8 mouse cellular contexts compared by ENCODE assay signal in the genomic region with DNA sequence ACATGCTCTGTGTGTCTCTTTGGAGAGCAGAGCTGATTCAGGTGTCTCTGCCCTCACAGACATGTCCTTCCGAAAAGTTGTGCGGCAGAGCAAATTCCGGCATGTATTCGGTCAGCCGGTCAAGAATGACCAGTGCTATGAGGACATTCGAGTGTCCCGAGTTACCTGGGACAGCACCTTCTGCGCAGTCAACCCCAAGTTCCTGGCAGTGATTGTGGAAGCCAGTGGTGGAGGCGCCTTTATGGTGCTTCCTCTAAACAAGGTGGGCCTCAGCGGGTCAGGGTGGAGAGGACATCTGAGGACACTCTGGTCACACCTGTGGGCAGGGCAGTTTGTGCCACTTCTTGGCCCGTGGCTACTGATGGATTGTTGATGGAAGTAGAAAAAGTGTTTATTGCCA. TPM values are rescaled to one million over a fixed set of nuclear protein-coding genes. Genes with fewer than 3 reads are reported as not detected.
A peak's percentile ranks its signal among the peaks of the same experiment; 100 is the strongest.
DNase-seq lines count a peak whose midpoint lies in the region; ATAC-seq and TF ChIP-seq lines count a peak whose summit lies in the region.

No protein-coding gene starts in this region.

- intact Hi-C loops in heart, postnatal 36 days (cut with DNase I) = loop anchor here (1.0 kb wide), 1 partner anchor 43 kb away; the partner anchor contains the start of gene Ppp1ca
- intact Hi-C loops in left cerebral cortex, postnatal 25 days (cut with DNase I) = no loop called here

- no peak for TF ChIP-seq CTCF in ES-Bruce4 (IDR thresholded peaks at IDR 0.05; ENCODE audit: low read depth, low read length)
- no peak for TF ChIP-seq CTCF in forebrain, postnatal 0 days (IDR thresholded peaks at IDR 0.05; ENCODE audit: low read depth)

- H3K9ac ChIP-seq in heart, embryonic 11.5 days (ENCODE audit: low read depth, low read length) = peak overlapping the region; percentile 94
- peak overlapping the region; percentile 78 for H3K9ac ChIP-seq in ES-Bruce4 (ENCODE audit: low read depth, poor library complexity, severe bottlenecking)
- H3K9ac ChIP-seq in forebrain, postnatal 0 days = peak overlapping the region; percentile 84
- peak overlapping the region; percentile 86 for H3K9ac ChIP-seq in liver, embryonic 15.5 days

- TF ChIP-seq EP300 in ES-Bruce4 (IDR thresholded peaks at IDR 0.05; ENCODE audit: insufficient read depth, low read depth, low read length) = no peak

- H3K4me3 ChIP-seq in heart, embryonic 11.5 days (ENCODE audit: low read depth, low read length) = peak overlapping the region; percentile 97
- peak overlapping the region; percentile 87 for H3K4me3 ChIP-seq in ES-Bruce4 (ENCODE audit: low read depth, low read length)
- H3K4me3 ChIP-seq in forebrain, postnatal 0 days (ENCODE audit: low read depth, low read length) = peak overlapping the region; percentile 77
- peak overlapping the region; percentile 79 for H3K4me3 ChIP-seq in liver, embryonic 15.5 days (replicated peaks)

- no peak for DNase-seq in heart, postnatal 36 days
- DNase-seq in forebrain, postnatal 0 days = no peak
- no peak for DNase-seq in ovary, postnatal 10 days (ENCODE audit: low spot score)
- DNase-seq in left cerebral cortex, postnatal 25 days (ENCODE audit: low spot score in 2 of 2) = no peak
- no peak for DNase-seq in kidney, postnatal 4 days

- peaks cover 15% of the 10 kb centered on the region; the same call in 1 of the 2 replicates for H3K36me3 ChIP-seq in heart, embryonic 11.5 days (ENCODE audit: control insufficient read depth, insufficient read depth, low read length)
- 0 out of 2 replicates have a peak, but pooled peaks cover 2% of the 10 kb centered on the region for H3K36me3 ChIP-seq in ES-Bruce4 (ENCODE audit: control insufficient read depth, insufficient read depth, low read length, poor library complexity, severe bottlenecking)
- peaks cover 16% of the 10 kb centered on the region; the same call in 1 of the 2 replicates for H3K36me3 ChIP-seq in forebrain, postnatal 0 days (ENCODE audit: insufficient read depth)
- peaks cover 37% of the 10 kb centered on the region for H3K36me3 ChIP-seq in liver, embryonic 15.5 days (replicated peaks)

- peaks cover 7% of the 10 kb centered on the region for H3K4me1 ChIP-seq in heart, embryonic 11.5 days (ENCODE audit: control insufficient read depth, insufficient read depth, low read length)
- peaks cover 2% of the 10 kb centered on the region for H3K4me1 ChIP-seq in ES-Bruce4 (ENCODE audit: control insufficient read depth, insufficient read depth, low read length)
- H3K4me1 ChIP-seq in forebrain, postnatal 0 days (ENCODE audit: insufficient read depth) = peaks cover 8% of the 10 kb centered on the region; the same call in 1 of the 2 replicates
- H3K4me1 ChIP-seq in liver, embryonic 15.5 days (replicated peaks) = peaks cover 56% of the 10 kb centered on the region

- no peak overlapping the region for H3K27ac ChIP-seq in heart, embryonic 11.5 days (ENCODE audit: low read depth, low read length)
- H3K27ac ChIP-seq in ES-Bruce4 (ENCODE audit: insufficient read depth, low read length) = no peak overlapping the region
- H3K27ac ChIP-seq in forebrain, postnatal 0 days (ENCODE audit: low read depth, low read length) = no peak overlapping the region
- peak overlapping the region; percentile 79 for H3K27ac ChIP-seq in liver, embryonic 15.5 days (replicated peaks)

- TF ChIP-seq POLR2A in ES-Bruce4 (IDR thresholded peaks at IDR 0.05; ENCODE audit: insufficient read depth, low read length) = no peak

- no peaks in the 10 kb centered on the region for H3K27me3 ChIP-seq in heart, embryonic 11.5 days (ENCODE audit: control insufficient read depth, insufficient read depth, low read length)
- H3K27me3 ChIP-seq in ES-Bruce4 (ENCODE audit: control insufficient read depth, insufficient read depth, low read length, poor library complexity, severe bottlenecking) = no peaks in the 10 kb centered on the region
- no peaks in the 10 kb centered on the region for H3K27me3 ChIP-seq in forebrain, postnatal 0 days (ENCODE audit: insufficient read depth, low read length)
- H3K27me3 ChIP-seq in liver, embryonic 15.5 days = no peaks in the 10 kb centered on the region

- WGBS in heart, embryonic 11.5 days (ENCODE audit: insufficient replicate concordance) = 82% methylated on average over 11 of the region's 11 CpGs
- 92% methylated on average over 11 of the region's 11 CpGs for WGBS in forebrain, postnatal 0 days
- 64% methylated on average over 11 of the region's 11 CpGs for WGBS in liver, embryonic 15.5 days (ENCODE audit: insufficient replicate concordance)

- H3K9me3 ChIP-seq in heart, embryonic 11.5 days (replicated peaks; ENCODE audit: control insufficient read depth, low read length) = no peaks in the 10 kb centered on the region; the same call in 1 of the 2 replicates
- no peaks in the 10 kb centered on the region for H3K9me3 ChIP-seq in ES-Bruce4 (replicated peaks; ENCODE audit: control insufficient read depth, insufficient read depth, low read length, poor library complexity, severe bottlenecking)
- no peaks in the 10 kb centered on the region for H3K9me3 ChIP-seq in forebrain, postnatal 0 days (ENCODE audit: low read length)
- H3K9me3 ChIP-seq in liver, embryonic 15.5 days (replicated peaks) = no peaks in the 10 kb centered on the region

- no peak for ATAC-seq in heart, embryonic 11.5 days (replicated peaks; ENCODE audit: insufficient number of reproducible peaks, low FRiP score, low TSS enrichment)
- no peak for ATAC-seq in forebrain, postnatal 0 days
- ATAC-seq in liver, embryonic 15.5 days (ENCODE audit: insufficient read depth) = no peak

- H3K4me2 ChIP-seq in heart, embryonic 11.5 days = peak overlapping the region; percentile 91
- peak overlapping the region; percentile 79 for H3K4me2 ChIP-seq in forebrain, postnatal 0 days (ENCODE audit: low read depth)
- peak overlapping the region; percentile 85 for H3K4me2 ChIP-seq in liver, embryonic 15.5 days

RNA-seq across cellular contexts. Expression of gene Coro1b, which starts 0.9 kb away (rescaled TPM):
- 109 and 113 TPM in 2 replicates for polyA plus RNA-seq in heart, embryonic 11.5 days (2014; fragmentation: Nextera tagmentation; extraction: Ambion mirVana)
- total RNA-seq in heart, postnatal 36 days (2021) = 10 to 100 TPM; 52.4 to 55.6 TPM
- polyA plus RNA-seq in ES-Bruce4 (2011; ENCODE audit: insufficient read depth, insufficient read length, low read depth, missing spikeins) = 82.4 and 88.1 TPM in 2 replicates
- 128 and 182 TPM in 2 replicates for total RNA-seq in forebrain, postnatal 0 days (2014; rRNA removed)
- polyA plus RNA-seq in forebrain, postnatal 0 days (2015; fragmentation: Nextera tagmentation; extraction: Ambion mirVana) = 106 and 112 TPM in 2 replicates
- 71.8 and 77.5 TPM in 2 replicates for polyA plus RNA-seq in liver, embryonic 15.5 days (2015; fragmentation: Nextera tagmentation; extraction: Ambion mirVana)
- 10 to 100 TPM; 75.6 to 82.8 TPM for total RNA-seq in left cerebral cortex, postnatal 25 days (2021)

RNA-seq across cellular contexts. Expression of gene Ptprcap, which starts 4.1 kb away (rescaled TPM):
- 1.3 and 1.7 TPM in 2 replicates for polyA plus RNA-seq in heart, embryonic 11.5 days (2014; fragmentation: Nextera tagmentation; extraction: Ambion mirVana)
- 1 to 10 TPM; 1.1 to 1.3 TPM for total RNA-seq in heart, postnatal 36 days (2021)
- not detected in 2 replicates for polyA plus RNA-seq in ES-Bruce4 (2011; ENCODE audit: insufficient read depth, insufficient read length, low read depth, missing spikeins)
- 0.77 and 1.2 TPM in 2 replicates for total RNA-seq in forebrain, postnatal 0 days (2014; rRNA removed)
- polyA plus RNA-seq in forebrain, postnatal 0 days (2015; fragmentation: Nextera tagmentation; extraction: Ambion mirVana) = 0.48 and 0.59 TPM in 2 replicates
- polyA plus RNA-seq in liver, embryonic 15.5 days (2015; fragmentation: Nextera tagmentation; extraction: Ambion mirVana) = 15.6 and 17.5 TPM in 2 replicates
- 1 to 10 TPM; 1.1 to 2.0 TPM for total RNA-seq in left cerebral cortex, postnatal 25 days (2021)

RNA-seq across cellular contexts. Expression of gene Cabp4, which starts 5.5 kb away (rescaled TPM):
- not detected in 2 replicates for polyA plus RNA-seq in heart, embryonic 11.5 days (2014; fragmentation: Nextera tagmentation; extraction: Ambion mirVana)
- total RNA-seq in heart, postnatal 36 days (2021) = under 1 TPM in 1 of 2 experiments, not detected in 1; 0.19 TPM
- polyA plus RNA-seq in ES-Bruce4 (2011; ENCODE audit: insufficient read depth, insufficient read length, low read depth, missing spikeins) = not detected in 2 replicates
- not detected in 2 replicates for total RNA-seq in forebrain, postnatal 0 days (2014; rRNA removed)
- polyA plus RNA-seq in forebrain, postnatal 0 days (2015; fragmentation: Nextera tagmentation; extraction: Ambion mirVana) = 0.06 and 0.08 TPM in 2 replicates
- 0.13 TPM in 2 replicates for polyA plus RNA-seq in liver, embryonic 15.5 days (2015; fragmentation: Nextera tagmentation; extraction: Ambion mirVana)
- total RNA-seq in left cerebral cortex, postnatal 25 days (2021) = not detected

RNA-seq across cellular contexts. Expression of gene Gpr152, which starts 9.7 kb away (rescaled TPM):
- polyA plus RNA-seq in heart, embryonic 11.5 days (2014; fragmentation: Nextera tagmentation; extraction: Ambion mirVana) = not detected in 2 replicates
- not detected for total RNA-seq in heart, postnatal 36 days (2021)
- polyA plus RNA-seq in ES-Bruce4 (2011; ENCODE audit: insufficient read depth, insufficient read length, low read depth, missing spikeins) = not detected in 2 replicates
- 0.19 and 0.23 TPM in 2 replicates for total RNA-seq in forebrain, postnatal 0 days (2014; rRNA removed)
- polyA plus RNA-seq in forebrain, postnatal 0 days (2015; fragmentation: Nextera tagmentation; extraction: Ambion mirVana) = not detected in 2 replicates
- not detected in 2 replicates for polyA plus RNA-seq in liver, embryonic 15.5 days (2015; fragmentation: Nextera tagmentation; extraction: Ambion mirVana)
- not detected for total RNA-seq in left cerebral cortex, postnatal 25 days (2021)

RNA-seq across cellular contexts. Expression of gene Rps6kb2, which starts 13.9 kb away (rescaled TPM):
- 34.3 and 38.1 TPM in 2 replicates for polyA plus RNA-seq in heart, embryonic 11.5 days (2014; fragmentation: Nextera tagmentation; extraction: Ambion mirVana)
- 10 to 100 TPM; 16.4 to 18.8 TPM for total RNA-seq in heart, postnatal 36 days (2021)
- 17.1 and 27.3 TPM in 2 replicates for polyA plus RNA-seq in ES-Bruce4 (2011; ENCODE audit: insufficient read depth, insufficient read length, low read depth, missing spikeins)
- total RNA-seq in forebrain, postnatal 0 days (2014; rRNA removed) = 23.5 and 33.5 TPM in 2 replicates
- polyA plus RNA-seq in forebrain, postnatal 0 days (2015; fragmentation: Nextera tagmentation; extraction: Ambion mirVana) = 51.9 and 55.5 TPM in 2 replicates
- polyA plus RNA-seq in liver, embryonic 15.5 days (2015; fragmentation: Nextera tagmentation; extraction: Ambion mirVana) = 32.8 and 34.2 TPM in 2 replicates
- total RNA-seq in left cerebral cortex, postnatal 25 days (2021) = 10 to 100 TPM; 28.5 to 32.0 TPM
